ENCODE assay signal across 8 mouse cellular contexts in the genomic region with DNA sequence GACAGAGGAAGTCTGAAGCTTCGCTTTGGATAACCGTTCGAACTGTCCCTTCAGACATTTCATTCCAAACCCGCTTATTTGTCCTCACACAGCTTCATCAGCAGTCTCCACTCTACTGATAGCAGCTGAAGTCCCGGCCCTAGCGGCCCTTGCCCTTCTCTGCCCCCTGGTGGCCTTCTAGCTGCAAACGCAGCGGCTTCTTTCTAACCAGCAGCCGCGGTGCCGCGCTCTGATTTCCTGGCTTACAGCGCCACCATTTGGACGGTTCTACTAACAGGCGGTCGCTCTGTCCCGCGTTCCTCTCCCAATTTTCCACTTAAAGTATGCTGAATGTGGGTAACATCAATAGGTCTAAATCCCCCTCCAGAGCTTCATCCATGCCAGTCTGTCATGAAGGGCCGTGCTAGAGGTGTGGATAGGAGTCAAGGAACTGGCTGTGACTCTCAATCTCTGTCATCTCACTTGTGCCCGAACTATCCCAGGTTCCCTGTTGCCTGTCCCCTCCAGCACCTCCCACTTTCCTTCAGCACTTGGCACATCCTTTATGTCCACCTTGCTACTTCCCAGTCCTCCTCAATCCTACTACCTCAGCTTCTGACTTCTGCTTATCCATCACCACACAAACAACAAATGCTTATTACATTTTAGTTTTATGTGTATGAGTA. TPM values are rescaled to one million over a fixed set of nuclear protein-coding genes. Genes with fewer than 3 reads are reported as not detected.
DNase-seq lines count a peak whose midpoint lies in the region; ATAC-seq lines count a peak whose summit lies in the region.

No protein-coding gene starts in this region.

- H3K4me1 ChIP-seq in intestine, embryonic 14.5 days (replicated peaks; ENCODE audit: control insufficient read depth, insufficient read depth, low read length): peaks cover 12% of the 10 kb centered on the region

- no peak overlapping the region for H3K4me2 ChIP-seq in intestine, embryonic 14.5 days (ENCODE audit: low read length)

- peak; percentile 53 for ATAC-seq in intestine, embryonic 14.5 days (replicated peaks; ENCODE audit: low FRiP score, low TSS enrichment, low read depth)

- H3K27me3 ChIP-seq in intestine, embryonic 14.5 days (replicated peaks; ENCODE audit: control insufficient read depth, insufficient read depth, low read length): no peaks in the 10 kb centered on the region

- H3K9ac ChIP-seq in intestine, embryonic 14.5 days (ENCODE audit: low read length): no peak overlapping the region

- peak; percentile 92 to 98 for DNase-seq in adrenal gland, adult (ENCODE audit: inconsistent age in 2 of 2, low spot score in 1 of 2)
- DNase-seq in embryo, embryonic 10.5 days (ENCODE audit: low spot score): peak; percentile 98
- peak; percentile 81 for DNase-seq in gastrocnemius, postnatal 25 days
- peak; percentile 96 for DNase-seq in intestine, embryonic 14.5 days (ENCODE audit: low spot score)
- peak; percentile 91 to 93 for DNase-seq in left cerebral cortex, postnatal 10 days (ENCODE audit: extremely low spot score in 1 of 2, low spot score in 2 of 2)
- peak; percentile 94 for DNase-seq in mesoderm, embryonic 11.5 days (ENCODE audit: low read depth, low spot score)
- peak; percentile 90 for DNase-seq in right cerebral cortex, postnatal 25 days
- DNase-seq in urinary bladder, postnatal 36 days (ENCODE audit: low spot score in 2 of 2): peak; percentile 89 to 93

- intact Hi-C loops in left cerebral cortex, postnatal 10 days (cut with DNase I): loop anchor here (1.0 to 10.0 kb wide), 4 partner anchors 77 to 738 kb away; no protein-coding TSS in a partner anchor

- no peaks in the 10 kb centered on the region for H3K9me3 ChIP-seq in intestine, embryonic 14.5 days (ENCODE audit: control insufficient read depth, low read length)

- 6% methylated on average over 20 of the region's 20 CpGs for WGBS in intestine, embryonic 14.5 days

- H3K4me3 ChIP-seq in intestine, embryonic 14.5 days (ENCODE audit: low read depth, low read length): no peak overlapping the region

- no peak overlapping the region for H3K27ac ChIP-seq in intestine, embryonic 14.5 days (ENCODE audit: low read depth)

- H3K36me3 ChIP-seq in intestine, embryonic 14.5 days (ENCODE audit: control insufficient read depth, insufficient read depth, low read length): no peaks in the 10 kb centered on the region

RNA-seq across cellular contexts. Expression of gene Eif4b, which starts 7.8 kb away (rescaled TPM):
- total RNA-seq in gastrocnemius, postnatal 25 days (2021): 100 to 1,000 TPM; 141 to 145 TPM
- 141 and 152 TPM in 2 replicates for polyA plus RNA-seq in intestine, embryonic 14.5 days (2014; fragmentation: Nextera tagmentation; extraction: Ambion mirVana)
- total RNA-seq in left cerebral cortex, postnatal 10 days (2021): 100 to 1,000 TPM; 176 to 177 TPM

RNA-seq across cellular contexts. Expression of gene Tns2, which starts 34.4 kb away (rescaled TPM):
- total RNA-seq in gastrocnemius, postnatal 25 days (2021): 10 to 100 TPM; 22.3 to 32.0 TPM
- polyA plus RNA-seq in intestine, embryonic 14.5 days (2014; fragmentation: Nextera tagmentation; extraction: Ambion mirVana): 41.5 and 48.8 TPM in 2 replicates
- total RNA-seq in left cerebral cortex, postnatal 10 days (2021): 10 to 100 TPM; 12.2 to 13.1 TPM

RNA-seq across cellular contexts. Expression of gene Krt18, which starts 37.8 kb away (rescaled TPM):
- total RNA-seq in gastrocnemius, postnatal 25 days (2021): under 1 TPM; 0.18 to 0.29 TPM
- 184 and 210 TPM in 2 replicates for polyA plus RNA-seq in intestine, embryonic 14.5 days (2014; fragmentation: Nextera tagmentation; extraction: Ambion mirVana)
- total RNA-seq in left cerebral cortex, postnatal 10 days (2021): under 1 TPM in 1 of 2 experiments, not detected in 1; 0.77 TPM
